Mouse (Mus musculus): Measurements from ENCODE around the gene Tns1. TPM values are rescaled to one million over a fixed set of nuclear protein-coding genes. Genes with fewer than 3 reads are reported as not detected.

The Tns1 gene
- polyA plus RNA-seq, 1 experiment from 2014 or later: 121 TPM

GRCm38 (mm10) chr1:74099001-74099435 is 25.2 kb downstream of the Tns1 start:
- H3K4me2 ChIP-seq: peak overlapping the region; percentile 97
- peak overlapping the region; percentile 57 for H3K4me3 ChIP-seq
- peaks cover 24% of the 10 kb centered on the region for H3K27me3 ChIP-seq
- ATAC-seq (replicated peaks; ENCODE audit: insufficient number of reproducible peaks, insufficient read depth, low FRiP score, low read depth): peak; percentile 18; the same call in 1 of the 2 replicates
- peaks cover 65% of the 10 kb centered on the region for H3K4me1 ChIP-seq (replicated peaks)
- H3K36me3 ChIP-seq: no peaks in the 10 kb centered on the region
- H3K9me3 ChIP-seq (replicated peaks): no peaks in the 10 kb centered on the region
- H3K27ac ChIP-seq: peak overlapping the region; percentile 6; the same call in 1 of the 2 replicates
- peak overlapping the region; percentile 57 for H3K9ac ChIP-seq
- 0% methylated on average over 14 of the region's 14 CpGs for WGBS

DNA sequence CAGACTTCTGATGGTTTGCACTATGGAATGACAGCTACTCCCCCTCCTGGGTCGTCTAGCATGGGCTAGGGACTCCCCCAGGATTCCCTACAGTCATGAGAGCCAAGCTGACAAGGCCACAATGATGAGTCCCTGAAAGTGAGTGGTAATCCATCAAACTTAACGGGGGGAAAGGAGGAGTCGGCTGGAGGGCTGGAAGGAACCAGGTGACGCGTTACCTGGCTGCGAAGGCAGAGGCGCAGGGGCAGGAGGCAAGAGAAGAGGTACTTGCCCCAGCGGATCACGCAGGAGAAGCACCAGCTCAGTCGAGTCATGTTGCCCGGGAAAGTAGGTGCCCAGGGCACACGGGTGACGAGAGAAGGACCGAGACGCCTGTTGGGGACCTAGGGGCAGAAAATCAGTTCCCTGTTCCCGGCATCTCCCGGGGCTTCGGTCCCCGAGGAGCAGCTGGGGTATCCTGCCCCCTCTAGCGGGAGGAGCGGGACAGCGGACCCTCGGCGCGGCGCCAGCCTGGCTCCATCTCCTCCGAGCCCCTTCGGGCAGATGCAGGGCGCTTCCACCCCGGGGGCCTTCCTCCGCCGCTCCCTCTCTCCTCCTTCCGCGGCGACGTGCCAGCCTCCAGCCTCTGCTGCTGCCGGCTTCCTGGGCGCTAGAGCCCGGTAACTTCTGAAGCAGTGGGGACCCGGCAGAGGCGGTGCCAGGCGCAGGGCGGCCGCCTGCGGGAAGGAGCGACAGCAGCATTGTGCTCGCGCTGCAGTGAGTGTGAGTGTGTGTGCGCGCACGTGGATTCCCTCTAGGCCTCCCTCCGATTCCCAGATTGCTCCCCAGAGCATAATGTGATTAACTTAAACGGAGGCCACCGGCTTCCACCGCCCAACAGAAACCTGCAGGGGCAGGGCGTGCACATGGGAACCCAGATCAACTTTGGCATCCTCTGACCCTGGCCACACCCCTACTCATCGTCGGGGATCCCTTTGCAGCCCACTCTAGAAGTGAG is 25.9 kb downstream of the Tns1 start:
- Histone ChIP-seq H3K9me3 (replicated peaks) (no peaks in the 10 kb centered on the region), H3K9ac (peak overlapping the region; percentile 57), H3K27me3 (peaks cover 24% of the 10 kb centered on the region), H3K4me2 (peak overlapping the region; percentile 97), H3K27ac (peak overlapping the region; percentile 6; the same call in 1 of the 2 replicates), H3K4me3 (peak overlapping the region; percentile 57), H3K36me3 (no peaks in the 10 kb centered on the region), H3K4me1 (replicated peaks) (peaks cover 59% of the 10 kb centered on the region)
- 2% methylated on average over 54 of the region's 58 CpGs for WGBS
- ATAC-seq (replicated peaks; ENCODE audit: insufficient number of reproducible peaks, insufficient read depth, low FRiP score, low read depth): peak; percentile 23; the same call in 1 of the 2 replicates

DNA sequence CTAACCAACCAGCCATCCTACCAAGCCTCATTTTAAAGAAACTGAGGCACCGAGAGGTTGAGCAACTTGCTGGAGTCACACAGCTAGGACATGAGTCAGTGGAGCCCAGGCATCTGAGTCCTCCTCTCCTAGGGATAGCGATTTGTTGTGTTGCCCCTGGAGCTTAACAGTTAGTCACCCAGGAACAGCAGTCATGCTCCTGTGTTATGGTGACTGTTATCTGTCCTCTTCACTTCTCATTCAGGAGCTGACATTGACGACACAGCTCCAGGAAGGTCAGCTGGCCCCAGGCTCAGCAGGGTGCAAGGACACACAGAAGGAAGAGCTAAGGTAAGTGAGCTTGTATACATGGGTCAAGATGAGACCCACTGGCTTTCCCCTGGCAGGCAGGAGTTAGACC is 28.5 kb downstream of the Tns1 start:
- H3K9ac ChIP-seq: no peak overlapping the region
- peaks cover 22% of the 10 kb centered on the region for H3K27me3 ChIP-seq
- H3K4me3 ChIP-seq: no peak overlapping the region
- peaks cover 72% of the 10 kb centered on the region for H3K4me1 ChIP-seq (replicated peaks)
- H3K27ac ChIP-seq: no peak overlapping the region
- ATAC-seq (replicated peaks; ENCODE audit: insufficient number of reproducible peaks, insufficient read depth, low FRiP score, low read depth): no peak
- WGBS: 32% methylated on average over 3 of the region's 3 CpGs
- H3K36me3 ChIP-seq: no peaks in the 10 kb centered on the region
- H3K9me3 ChIP-seq (replicated peaks): no peaks in the 10 kb centered on the region
- H3K4me2 ChIP-seq: no peak overlapping the region

- Histone ChIP-seq H3K9ac (no peak overlapping the region), H3K9me3 (replicated peaks) (no peaks in the 10 kb centered on the region), H3K4me3 (no peak overlapping the region), H3K4me1 (replicated peaks) (peaks cover 72% of the 10 kb centered on the region), H3K27ac (no peak overlapping the region), H3K27me3 (peaks cover 18% of the 10 kb centered on the region), H3K4me2 (no peak overlapping the region), H3K36me3 (no peaks in the 10 kb centered on the region)
- ATAC-seq (replicated peaks; ENCODE audit: insufficient number of reproducible peaks, insufficient read depth, low FRiP score, low read depth): no peak
- WGBS: 54% methylated on average over 6 of the region's 6 CpGs
Observed at GRCm38 (mm10) chr1:74095296-74095695, 29.0 kb downstream of the Tns1 start.

DNA sequence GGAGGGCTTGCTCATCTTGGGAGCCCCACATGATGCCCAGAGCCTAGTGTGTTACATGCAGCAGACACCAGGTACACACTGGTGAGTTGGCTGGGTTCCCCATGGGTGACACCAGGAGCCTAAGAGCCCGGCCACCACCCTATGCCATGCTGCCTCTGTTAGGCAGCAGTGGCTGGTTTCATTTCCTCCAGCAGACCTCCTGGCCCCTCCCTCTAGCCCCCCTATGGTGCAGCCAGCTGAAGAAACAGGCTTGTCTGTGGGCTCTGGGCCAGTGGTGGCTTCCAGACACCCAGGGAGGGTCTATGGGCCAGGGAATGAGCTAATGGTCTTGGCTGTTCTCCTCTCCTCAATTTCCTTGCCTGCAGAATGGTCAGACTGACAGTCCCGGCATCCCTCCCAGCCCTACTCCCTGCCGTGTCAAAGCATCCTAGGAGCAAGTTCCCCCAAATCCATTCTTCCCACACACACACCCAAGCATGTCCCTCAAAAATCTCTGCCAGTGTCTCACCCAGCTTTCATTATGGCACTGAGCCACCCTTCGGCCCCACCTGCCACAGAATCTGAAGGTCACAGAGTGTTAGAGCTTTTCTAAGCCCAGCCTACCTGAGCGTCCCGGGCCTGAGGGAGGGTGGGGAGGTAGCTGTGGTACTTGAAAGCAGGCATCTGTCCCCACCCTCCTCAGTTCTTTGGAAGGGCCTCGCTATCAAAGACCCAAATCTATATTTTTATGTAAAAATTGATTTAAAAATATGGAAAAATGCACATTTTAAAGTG is 29.6 kb downstream of the Tns1 start:
- H3K9ac ChIP-seq: no peak overlapping the region
- WGBS: 41% methylated on average over 7 of the region's 7 CpGs

DNA sequence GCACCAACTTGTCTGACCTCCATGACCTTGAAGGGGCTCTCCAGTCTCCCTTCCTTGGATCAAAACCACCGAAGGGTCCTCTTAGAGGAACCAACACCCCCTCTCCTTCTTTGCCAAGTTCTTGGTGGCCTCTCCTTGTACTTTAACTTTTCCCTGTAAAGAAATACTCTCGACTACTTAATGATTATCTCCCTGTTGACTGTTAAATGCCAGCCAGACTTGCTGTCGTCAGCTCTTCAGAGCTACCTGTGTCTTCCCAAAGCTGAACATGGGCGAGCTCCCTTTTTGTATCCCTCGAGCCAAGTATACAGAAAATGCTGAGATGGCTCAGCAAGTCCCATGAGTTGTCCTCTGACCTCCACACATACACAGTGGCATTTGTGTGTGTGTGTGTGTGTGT is 30.8 kb downstream of the Tns1 start:
- H3K27me3 ChIP-seq: peaks cover 4% of the 10 kb centered on the region
- WGBS: 70% methylated on average over 5 of the region's 5 CpGs
- H3K4me3 ChIP-seq: no peak overlapping the region
- H3K27ac ChIP-seq: no peak overlapping the region
- H3K9ac ChIP-seq: no peak overlapping the region
- no peaks in the 10 kb centered on the region for H3K36me3 ChIP-seq
- no peaks in the 10 kb centered on the region for H3K9me3 ChIP-seq (replicated peaks)
- no peak overlapping the region for H3K4me2 ChIP-seq
- peaks cover 57% of the 10 kb centered on the region for H3K4me1 ChIP-seq (replicated peaks)
- ATAC-seq (replicated peaks; ENCODE audit: insufficient number of reproducible peaks, insufficient read depth, low FRiP score, low read depth): no peak

More for the DNA sequence above, 29.6 kb downstream of the Tns1 start:
- Histone ChIP-seq H3K4me2 (no peak overlapping the region), H3K27me3 (peaks cover 12% of the 10 kb centered on the region), H3K4me3 (no peak overlapping the region), H3K9me3 (replicated peaks) (no peaks in the 10 kb centered on the region), H3K4me1 (replicated peaks) (peaks cover 69% of the 10 kb centered on the region), H3K36me3 (no peaks in the 10 kb centered on the region), H3K27ac (no peak overlapping the region)
- no peak for ATAC-seq (replicated peaks; ENCODE audit: insufficient number of reproducible peaks, insufficient read depth, low FRiP score, low read depth)

- Histone ChIP-seq H3K4me1 (replicated peaks) (peaks cover 47% of the 10 kb centered on the region), H3K4me2 (no peak overlapping the region), H3K27me3 (no peaks in the 10 kb centered on the region; the same call in none of the 2 replicates), H3K36me3 (no peaks in the 10 kb centered on the region), H3K27ac (peak overlapping the region; percentile 67), H3K9me3 (replicated peaks) (no peaks in the 10 kb centered on the region), H3K4me3 (no peak overlapping the region), H3K9ac (no peak overlapping the region)
- ATAC-seq (replicated peaks; ENCODE audit: insufficient number of reproducible peaks, insufficient read depth, low FRiP score, low read depth): peak; percentile 11; the same call in 1 of the 2 replicates
- WGBS: 54% methylated on average over 10 of the region's 10 CpGs
Observed at GRCm38 (mm10) chr1:74092242-74092641, 32.0 kb downstream of the Tns1 start.

DNA sequence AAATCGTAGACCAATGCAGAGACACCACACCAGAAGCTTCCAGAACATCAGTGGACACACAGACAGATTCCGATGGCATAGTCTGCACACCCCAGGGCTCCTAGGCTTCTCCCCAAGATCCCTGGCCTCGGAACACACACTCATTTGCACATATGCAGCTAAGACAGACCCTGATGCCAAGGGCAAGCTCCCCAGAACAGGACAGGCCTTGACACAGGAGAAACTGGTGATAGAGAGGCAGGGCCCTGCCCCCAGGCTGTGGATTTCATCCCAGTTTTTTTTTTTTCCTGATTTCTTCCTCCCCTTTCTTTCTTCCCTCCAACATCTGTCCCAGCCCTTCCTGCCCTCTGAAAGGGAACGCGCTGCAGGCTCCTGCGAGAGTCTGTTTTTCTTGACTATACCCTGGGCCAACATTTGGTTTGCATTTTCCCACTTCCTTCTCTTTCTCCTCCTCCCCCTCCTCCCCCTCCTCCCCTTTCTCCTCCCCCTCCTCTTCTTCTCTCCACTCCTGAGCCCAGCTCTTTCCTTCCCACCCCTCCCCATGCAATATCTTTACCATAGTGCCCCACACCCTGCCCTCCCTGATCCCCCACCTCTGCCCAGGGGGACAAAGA is 32.5 kb downstream of the Tns1 start:
- Histone ChIP-seq H3K4me1 (replicated peaks) (peaks cover 47% of the 10 kb centered on the region), H3K27ac (peak overlapping the region; percentile 78), H3K36me3 (no peaks in the 10 kb centered on the region), H3K27me3 (no peaks in the 10 kb centered on the region; the same call in none of the 2 replicates), H3K4me2 (peak overlapping the region; percentile 15; the same call in 1 of the 2 replicates), H3K4me3 (no peak overlapping the region), H3K9me3 (replicated peaks) (no peaks in the 10 kb centered on the region), H3K9ac (no peak overlapping the region; the same call in 1 of the 2 replicates)
- ATAC-seq (replicated peaks; ENCODE audit: insufficient number of reproducible peaks, insufficient read depth, low FRiP score, low read depth): peak; percentile 47; the same call in 1 of the 2 replicates
- 57% methylated on average over 6 of the region's 6 CpGs for WGBS

- Histone ChIP-seq H3K9ac (peak overlapping the region; percentile 5; the same call in 1 of the 2 replicates), H3K9me3 (replicated peaks) (no peaks in the 10 kb centered on the region), H3K27ac (peak overlapping the region; percentile 78), H3K27me3 (no peaks in the 10 kb centered on the region; the same call in none of the 2 replicates), H3K36me3 (no peaks in the 10 kb centered on the region), H3K4me1 (replicated peaks) (peaks cover 45% of the 10 kb centered on the region), H3K4me2 (peak overlapping the region; percentile 49), H3K4me3 (peak overlapping the region; percentile 27)
- no peak for ATAC-seq (replicated peaks; ENCODE audit: insufficient number of reproducible peaks, insufficient read depth, low FRiP score, low read depth)
- 28% methylated on average over 7 of the region's 7 CpGs for WGBS
Observed at GRCm38 (mm10) chr1:74091138-74091537, 33.1 kb downstream of the Tns1 start.

GRCm38 (mm10) chr1:74090329-74090728 is 33.9 kb downstream of the Tns1 start:
- no peaks in the 10 kb centered on the region for H3K9me3 ChIP-seq (replicated peaks)
- no peaks in the 10 kb centered on the region for H3K36me3 ChIP-seq
- peak overlapping the region; percentile 49 for H3K4me2 ChIP-seq
- WGBS: 45% methylated on average over 7 of the region's 7 CpGs
- H3K4me3 ChIP-seq: peak overlapping the region; percentile 27
- peak overlapping the region; percentile 5; the same call in 1 of the 2 replicates for H3K9ac ChIP-seq
- 0 out of 2 replicates have a peak overlapping the region, but pooled peaks have one; percentile 78 for H3K27ac ChIP-seq
- H3K27me3 ChIP-seq: no peaks in the 10 kb centered on the region; the same call in 1 of the 2 replicates
- no peak for ATAC-seq (replicated peaks; ENCODE audit: insufficient number of reproducible peaks, insufficient read depth, low FRiP score, low read depth)
- peaks cover 38% of the 10 kb centered on the region for H3K4me1 ChIP-seq (replicated peaks)

All from heart, embryonic 15.5 days (tissue).